Mouse (Mus musculus): ENCODE measurements around the gene Narfl. TPM values are rescaled to one million over a fixed set of nuclear protein-coding genes. Genes with fewer than 3 reads are reported as not detected.

Narfl gene
- 10 to 100 TPM; 25.4 to 27.9 TPM for total RNA-seq (2023)

GRCm38 (mm10) chr17:25773549-25774120 is at the start of gene Narfl:
Gene Narfl (plus strand): TSS chr17:25773776.

GRCm38 (mm10) chr17:25727265-25728008 is 46.1 kb upstream of the Narfl start, which contains the start of the genes Chtf18 and Rpusd1:
Gene Chtf18 (minus strand): TSS chr17:25727419.
Gene Rpusd1 (plus strand): TSS chr17:25727670.

GRCm38 (mm10) chr17:25735745-25736144 is 37.8 kb upstream of the Narfl start, which contains the start of gene Mslnl:
Gene Mslnl (plus strand): TSS chr17:25736042.

GRCm38 (mm10) chr17:25754241-25754640 is 19.3 kb upstream of the Narfl start, which contains the start of gene Msln:
Gene Msln (minus strand): TSS chr17:25754378.

GRCm38 (mm10) chr17:25785281-25785745 is 11.7 kb downstream of the Narfl start, which contains the start of gene Haghl:
Gene Haghl (minus strand): TSS chr17:25785673.

GRCm38 (mm10) chr17:25786280-25786679 is 12.7 kb downstream of the Narfl start, which contains the start of gene Ccdc78:
Gene Ccdc78 (plus strand): TSS chr17:25786580.

GRCm38 (mm10) chr17:25792615-25793014 is 19.0 kb downstream of the Narfl start, which contains the start of gene Fam173a:
Gene Fam173a (minus strand): TSS chr17:25792901.

GRCm38 (mm10) chr17:25795609-25796092 is 22.1 kb downstream of the Narfl start, which contains the start of gene AC134908.4:
Gene AC134908.4 (minus strand): TSS chr17:25795659.

GRCm38 (mm10) chr17:25796951-25797369 is 23.4 kb downstream of the Narfl start, which contains the start of gene Metrn:
Gene Metrn (minus strand): TSS chr17:25797136.

GRCm38 (mm10) chr17:25808789-25809605 is 35.4 kb downstream of the Narfl start, which contains the start of gene Fbxl16:
Gene Fbxl16 (plus strand): TSS chr17:25809085.

GRCm38 (mm10) chr17:25823452-25823851 is 49.9 kb downstream of the Narfl start, which contains the start of gene Wdr24:
Gene Wdr24 (plus strand): TSS chr17:25823627.

GRCm38 (mm10) chr17:25828712-25829557 is 55.4 kb downstream of the Narfl start, which contains the start of gene Jmjd8:
Gene Jmjd8 (plus strand): TSS chr17:25828867.

Other genes starting within 250 kb of the Narfl start
- gene Sox8, start 203.1 kb upstream of the Narfl start, total RNA-seq (2023): not detected
- 10 to 100 TPM; 33.2 to 33.4 TPM for gene Lmf1, start 194.7 kb upstream of the Narfl start, total RNA-seq (2023)
- gene Gng13, start 56.6 kb upstream of the Narfl start, total RNA-seq (2023): not detected
- 10 to 100 TPM in 1 of 2 experiments, 1 to 10 TPM in 1; 5.1 to 12.6 TPM for gene Chtf18, start 46.4 kb upstream of the Narfl start, total RNA-seq (2023)
- gene Rpusd1, start 46.1 kb upstream of the Narfl start, total RNA-seq (2023): 1 to 10 TPM; 4.6 to 8.0 TPM
- under 1 TPM in 1 of 2 experiments, not detected in 1; 0.26 TPM for gene Mslnl, start 37.7 kb upstream of the Narfl start, total RNA-seq (2023)
- 1 to 10 TPM in 1 of 2 experiments, not detected in 1; 1.1 TPM for gene Msln, start 19.4 kb upstream of the Narfl start, total RNA-seq (2023)
- 10 to 100 TPM; 22.7 to 27.1 TPM for gene Haghl, start 11.9 kb downstream of the Narfl start, total RNA-seq (2023)
- not detected for gene Ccdc78, start 12.8 kb downstream of the Narfl start, total RNA-seq (2023)
- 10 to 100 TPM; 47.6 to 58.9 TPM for gene Fam173a, start 19.1 kb downstream of the Narfl start, total RNA-seq (2023)
- gene AC134908.4, start 21.9 kb downstream of the Narfl start, total RNA-seq (2023): not detected
- gene Metrn, start 23.4 kb downstream of the Narfl start, total RNA-seq (2023): 10 to 100 TPM; 24.8 to 31.6 TPM
- not detected for gene Fbxl16, start 35.3 kb downstream of the Narfl start, total RNA-seq (2023)
- 10 to 100 TPM; 25.3 to 25.7 TPM for gene Wdr24, start 49.9 kb downstream of the Narfl start, total RNA-seq (2023)
- 10 to 100 TPM; 32.3 to 42.2 TPM for gene Jmjd8, start 55.1 kb downstream of the Narfl start, total RNA-seq (2023)
- gene Stub1, start 59.6 kb downstream of the Narfl start, total RNA-seq (2023): 10 to 100 TPM; 70.1 to 73.0 TPM
- gene Rhbdl1, start 63.5 kb downstream of the Narfl start, total RNA-seq (2023): 10 to 100 TPM in 1 of 2 experiments, 1 to 10 TPM in 1; 8.1 to 15.2 TPM
- gene Gm20683, start 68.0 kb downstream of the Narfl start, total RNA-seq (2023): 10 to 100 TPM in 1 of 2 experiments, 1 to 10 TPM in 1; 9.3 to 10.8 TPM
- 10 to 100 TPM; 89.1 to 99.3 TPM for gene Rhot2, start 71.1 kb downstream of the Narfl start, total RNA-seq (2023)
- 10 to 100 TPM; 29.0 to 41.5 TPM for gene Wdr90, start 87.7 kb downstream of the Narfl start, total RNA-seq (2023)
- gene Mcrip2, start 95.0 kb downstream of the Narfl start, total RNA-seq (2023): 1 to 10 TPM; 2.4 to 9.4 TPM
- 10 to 100 TPM; 32.9 to 37.5 TPM for gene Mettl26, start 101.3 kb downstream of the Narfl start, total RNA-seq (2023)
- 1 to 10 TPM; 9.2 to 9.6 TPM for gene Wfikkn1, start 107.1 kb downstream of the Narfl start, total RNA-seq (2023)
- 10 to 100 TPM; 23.7 to 24.5 TPM for gene Rab40c, start 146.0 kb downstream of the Narfl start, total RNA-seq (2023)
- gene Pigq, start 171.2 kb downstream of the Narfl start, total RNA-seq (2023): 10 to 100 TPM; 55.2 to 64.8 TPM
- not detected for gene Nhlrc4, start 171.2 kb downstream of the Narfl start, total RNA-seq (2023)
- gene A930017K11Rik, start 178.8 kb downstream of the Narfl start, total RNA-seq (2023): under 1 TPM in 1 of 2 experiments, not detected in 1; 0.30 TPM
- 10 to 100 TPM; 38.7 to 39.4 TPM for gene Capn15, start 212.0 kb downstream of the Narfl start, total RNA-seq (2023)